Mouse (Mus musculus) myocyte (in vitro differentiated cells): ENCODE results near the gene Ankrd13b. TPM values are rescaled to one million over a fixed set of nuclear protein-coding genes. Genes with fewer than 3 reads are reported as not detected.
A peak's percentile ranks its signal among the peaks of the same experiment; 100 is the strongest.

ENCODE experiments used
- H3K27me3 ChIP-seq: one replicate; pipeline ENCODE4 v1.6.1; 2011; ENCODE audit not compliant: control insufficient read depth, insufficient read depth, insufficient read length
- H3K36me3 ChIP-seq: one replicate; pipeline ENCODE4 v1.6.1; 2011; ENCODE audit not compliant: control insufficient read depth, insufficient read depth
- H3K4me2 ChIP-seq: one replicate; pipeline ENCODE4 v1.6.1; 2011; ENCODE audit warnings: low read depth, control low read depth
- H3K4me3 ChIP-seq: one replicate; pipeline ENCODE4 v1.5.1; 2011; ENCODE audit warnings: mild to moderate bottlenecking, control low read depth, moderate library complexity
- H3K79me2 ChIP-seq: one replicate; pipeline ENCODE4 v1.6.1; 2011; ENCODE audit not compliant: control insufficient read depth, insufficient read depth
- H3ac ChIP-seq: one replicate; pipeline ENCODE4 v1.6.1; 2011; ENCODE audit not compliant: control insufficient read depth, insufficient read length
- CEBPB ChIP-seq: IDR thresholded peaks from 2 replicates; pipeline ENCODE4 v1.6.1; 2011; ENCODE audit warnings: mild to moderate bottlenecking, moderate library complexity; ENCODE audit not compliant: poor library complexity, insufficient read depth, severe bottlenecking
- E2F4 ChIP-seq: IDR thresholded peaks from one replicate; pipeline ENCODE4 v1.6.1; 2011; ENCODE audit warnings: mild to moderate bottlenecking, control low read depth, moderate library complexity; ENCODE audit not compliant: insufficient read depth
- MAX ChIP-seq: IDR thresholded peaks from one replicate; pipeline ENCODE4 v1.6.1; 2011; ENCODE audit warnings: low read depth, mild to moderate bottlenecking, control low read depth
- MYOD1 ChIP-seq, 3 experiments: IDR thresholded peaks; one replicate each; pipeline ENCODE4 v1.6.1; 2011; ENCODE audit warnings: control low read depth in 2 of 3, low read depth in 2 of 3, mild to moderate bottlenecking in 2 of 3, moderate library complexity in 1 of 3; ENCODE audit not compliant: insufficient read length in 2 of 3, control insufficient read depth in 1 of 3
- MYOG ChIP-seq, 3 experiments: IDR thresholded peaks; one replicate each; pipeline ENCODE4 v1.6.1; 2011; ENCODE audit warnings: control low read depth in 2 of 3, low read depth in 2 of 3, mild to moderate bottlenecking in 2 of 3; ENCODE audit not compliant: insufficient read length in 2 of 3, control insufficient read depth in 1 of 3, insufficient read depth in 1 of 3
- POLR2A ChIP-seq: IDR thresholded peaks from one replicate; pipeline ENCODE4 v1.6.1; 2011; ENCODE audit warnings: low read depth, mild to moderate bottlenecking, control low read depth, moderate library complexity; ENCODE audit not compliant: insufficient read length
- POLR2AphosphoS2 ChIP-seq: IDR thresholded peaks from one replicate; pipeline ENCODE4 v1.6.1; 2011; ENCODE audit warnings: low read depth, control low read depth; ENCODE audit not compliant: insufficient read length
- REST ChIP-seq: IDR thresholded peaks from one replicate; pipeline ENCODE4 v1.6.1; 2011; ENCODE audit warnings: mild to moderate bottlenecking, control low read depth, moderate library complexity; ENCODE audit not compliant: insufficient read depth, insufficient read length
- SRF ChIP-seq: IDR thresholded peaks from one replicate; pipeline ENCODE4 v1.6.1; 2011; ENCODE audit warnings: low read depth; ENCODE audit not compliant: control insufficient read depth, insufficient read length
- TCF12 ChIP-seq: IDR thresholded peaks from one replicate; pipeline ENCODE4 v1.6.1; 2011; ENCODE audit warnings: mild to moderate bottlenecking, control low read depth; ENCODE audit not compliant: poor library complexity, insufficient read depth, severe bottlenecking
- TCF3 ChIP-seq: IDR thresholded peaks from one replicate; pipeline ENCODE4 v1.6.1; 2011; ENCODE audit warnings: low read depth, control low read depth; ENCODE audit not compliant: insufficient read length
- USF1 ChIP-seq: IDR thresholded peaks from one replicate; pipeline ENCODE4 v1.6.1; 2011; ENCODE audit warnings: low read depth, mild to moderate bottlenecking, control low read depth, moderate library complexity
- polyA plus RNA-seq: library from polyadenylated mRNA; unstranded; fragments of >200 nt; fragmentation: generic; extraction: Trizol; gene quantifications from one replicate; pipeline ENCODE4 v1.2.1, GENCODE M21; 2012; ENCODE audit warnings: missing spikeins

Gene Ankrd13b
- polyA plus RNA-seq, 1 experiment, result 46.0 TPM

GRCm38 (mm10) chr11:77491502-77492291 lies 2.2 kb upstream of the Ankrd13b start:
- Histone ChIP-seq H3K27me3 (no peaks in the 10 kb centered on the region), H3K4me2 (peak overlapping the region; percentile 100), H3K4me3 (peak overlapping the region; percentile 57), H3K79me2 (peaks cover 54% of the 10 kb centered on the region), H3ac (peak overlapping the region; percentile 82), H3K36me3 (no peaks in the 10 kb centered on the region)
- TF ChIP-seq MYOD1 (IDR thresholded peaks at IDR 0.05; ENCODE audit: control insufficient read depth in 1 of 3, insufficient read length in 2 of 3, low read depth in 2 of 3) (peak in 2 of 3 experiments; percentile 49 to 81), MYOG (IDR thresholded peaks at IDR 0.05; ENCODE audit: control insufficient read depth in 1 of 3, insufficient read depth in 1 of 3, insufficient read length in 2 of 3, low read depth in 2 of 3) (peak in 2 of 3 experiments; percentile 66 to 82), POLR2A (peak; percentile 77), REST (no peak), MAX (peak; percentile 42), SRF (no peak), E2F4 (no peak), CEBPB (no peak), USF1 (peak; percentile 60), POLR2AphosphoS2 (peak; percentile 51), TCF3 (no peak), TCF12 (no peak)

GRCm38 (mm10) chr11:77491123-77491501 lies 1.6 kb upstream of the Ankrd13b start:
- TF ChIP-seq MYOD1 (IDR thresholded peaks at IDR 0.05; ENCODE audit: control insufficient read depth in 1 of 3, insufficient read length in 2 of 3, low read depth in 2 of 3) (peak in 1 of 3 experiments; percentile 6), USF1 (no peak)
- no peak overlapping the region for H3ac ChIP-seq
- peaks cover 54% of the 10 kb centered on the region for H3K79me2 ChIP-seq
- peak overlapping the region; percentile 57 for H3K4me3 ChIP-seq
- H3K27me3 ChIP-seq, result no peaks in the 10 kb centered on the region
- no peaks in the 10 kb centered on the region for H3K36me3 ChIP-seq
- H3K4me2 ChIP-seq, result peak overlapping the region; percentile 100

- Histone ChIP-seq H3K79me2 (peaks cover 54% of the 10 kb centered on the region), H3K4me3 (peak overlapping the region; percentile 57), H3K27me3 (no peaks in the 10 kb centered on the region), H3K36me3 (no peaks in the 10 kb centered on the region), H3ac (no peak overlapping the region), H3K4me2 (peak overlapping the region; percentile 100)
- TF ChIP-seq POLR2AphosphoS2 (no peak), MYOD1 (IDR thresholded peaks at IDR 0.05; ENCODE audit: control insufficient read depth in 1 of 3, insufficient read length in 2 of 3, low read depth in 2 of 3) (peak in 2 of 3 experiments; percentile 27 to 29), TCF3 (no peak), CEBPB (no peak), E2F4 (no peak)
These were observed 973 bp upstream of the Ankrd13b start for GRCm38 (mm10) chr11:77490451-77490850.

- H3K36me3 ChIP-seq, result no peaks in the 10 kb centered on the region
- peak overlapping the region; percentile 53 for H3ac ChIP-seq
- H3K79me2 ChIP-seq, result peaks cover 53% of the 10 kb centered on the region
- peak; percentile 20 for TF ChIP-seq POLR2A
- TF ChIP-seq REST, result peak; percentile 69
- no peak for TF ChIP-seq CEBPB
- TF ChIP-seq POLR2AphosphoS2, result no peak
- no peak for TF ChIP-seq MYOG (IDR thresholded peaks at IDR 0.05; ENCODE audit: control insufficient read depth in 1 of 3, insufficient read depth in 1 of 3, insufficient read length in 2 of 3, low read depth in 2 of 3)
- TF ChIP-seq USF1, result no peak
- no peak for TF ChIP-seq TCF12
- no peak for TF ChIP-seq SRF
- TF ChIP-seq MYOD1 (IDR thresholded peaks at IDR 0.05; ENCODE audit: control insufficient read depth in 1 of 3, insufficient read length in 2 of 3, low read depth in 2 of 3), result no peak
- H3K27me3 ChIP-seq, result no peaks in the 10 kb centered on the region
- peak overlapping the region; percentile 93 for H3K4me2 ChIP-seq
- peak overlapping the region; percentile 57 for H3K4me3 ChIP-seq
These were observed 502 bp downstream of the Ankrd13b start for GRCm38 (mm10) chr11:77488771-77489581.

- peaks cover 67% of the 10 kb centered on the region for H3K79me2 ChIP-seq
- no peaks in the 10 kb centered on the region for H3K36me3 ChIP-seq
- no peak overlapping the region for H3ac ChIP-seq
- no peaks in the 10 kb centered on the region for H3K27me3 ChIP-seq
- no peak for TF ChIP-seq MAX
- TF ChIP-seq SRF, result no peak
- TF ChIP-seq E2F4, result no peak
- no peak for TF ChIP-seq CEBPB
- TF ChIP-seq POLR2A, result no peak
- no peak for TF ChIP-seq TCF12
- no peak for TF ChIP-seq MYOG (IDR thresholded peaks at IDR 0.05; ENCODE audit: control insufficient read depth in 1 of 3, insufficient read depth in 1 of 3, insufficient read length in 2 of 3, low read depth in 2 of 3)
- H3K4me2 ChIP-seq, result no peak overlapping the region
- no peak overlapping the region for H3K4me3 ChIP-seq
These were observed 2.7 kb downstream of the Ankrd13b start for GRCm38 (mm10) chr11:77486798-77487197.
